Mouse (Mus musculus) liver, adult 2 months (tissue): Measurements from ENCODE around the gene Clasrp. TPM values are rescaled to one million over a fixed set of nuclear protein-coding genes. Genes with fewer than 3 reads are reported as not detected.

Experiments
- DNase-seq: peaks from one replicate; pipeline ENCODE4 v3.0.0-alpha.2; 2011; ENCODE audit warnings: low read depth, low spot score; ENCODE audit errors: extremely low read depth
- H3K27ac ChIP-seq: fragments of 200-500 bp; replicated peaks from 2 replicates; pipeline ENCODE4 v1.5.1; 2012; ENCODE audit warnings: low read depth, mild to moderate bottlenecking, control low read depth, inconsistent platforms, low read length; ENCODE audit not compliant: insufficient read depth
- H3K27me3 ChIP-seq: fragments of 200-500 bp; 2 replicates; pipeline ENCODE4 v1.6.1; 2012; ENCODE audit warnings: mild to moderate bottlenecking, moderate library complexity, low read length, inconsistent platforms; ENCODE audit not compliant: control insufficient read depth, insufficient read depth
- H3K36me3 ChIP-seq: fragments of 200-500 bp; 2 replicates; pipeline ENCODE4 v1.6.1; 2012; ENCODE audit warnings: low read length, inconsistent platforms; ENCODE audit not compliant: control insufficient read depth, insufficient read depth
- H3K4me1 ChIP-seq: fragments of 200-500 bp; 2 replicates; pipeline ENCODE4 v1.6.1; 2011; ENCODE audit warnings: low read length; ENCODE audit not compliant: control insufficient read depth, insufficient read depth
- H3K4me3 ChIP-seq: fragments of 200-500 bp; 2 replicates; pipeline ENCODE4 v1.5.1; 2011; ENCODE audit warnings: low read depth, mild to moderate bottlenecking, control low read depth, low read length, moderate library complexity; ENCODE audit not compliant: insufficient read depth
- H3K79me2 ChIP-seq: fragments of 200-500 bp; 2 replicates; pipeline ENCODE4 v1.6.1; 2012; ENCODE audit warnings: inconsistent platforms, mild to moderate bottlenecking, low read length, moderate library complexity; ENCODE audit not compliant: control insufficient read depth, insufficient read depth
- H3K9ac ChIP-seq: fragments of 200-500 bp; 2 replicates; pipeline ENCODE4 v1.6.1; 2012; ENCODE audit warnings: low read depth, mild to moderate bottlenecking, control low read depth, inconsistent platforms, low read length
- CTCF ChIP-seq: fragments of 200-500 bp; IDR thresholded peaks from 2 replicates; pipeline ENCODE4 v1.5.1; 2011; ENCODE audit warnings: low read depth, low read length, control low read depth
- POLR2A ChIP-seq: fragments of 200-500 bp; IDR thresholded peaks from 2 replicates; pipeline ENCODE4 v1.6.1; 2011; ENCODE audit warnings: low read length, control low read depth; ENCODE audit not compliant: insufficient read depth; ENCODE audit errors: extremely low read depth
- WGBS: fragments of 180-500 bp; shearing (Covaris S2); methylation state at CpG from one replicate; pipeline ENCODE4 v1.1.7; 2018; 5-methylcytosine and 5-hydroxymethylcytosine counted together
- polyA plus RNA-seq: library from polyadenylated mRNA; depleted of rRNA; stranded (reverse); fragments of >200 nt; gene quantifications from 2 replicates; pipeline ENCODE4 v1.2.3, GENCODE M21; 2012
- total RNA-seq: library from RNA; depleted of rRNA; stranded (reverse); fragments of >200 nt; gene quantifications from 2 replicates; pipeline ENCODE4 v1.2.3, GENCODE M21; 2014

The Clasrp gene
- total and polyA plus RNA-seq, 2 experiments, result 5.3 to 24.8 TPM

DNA sequence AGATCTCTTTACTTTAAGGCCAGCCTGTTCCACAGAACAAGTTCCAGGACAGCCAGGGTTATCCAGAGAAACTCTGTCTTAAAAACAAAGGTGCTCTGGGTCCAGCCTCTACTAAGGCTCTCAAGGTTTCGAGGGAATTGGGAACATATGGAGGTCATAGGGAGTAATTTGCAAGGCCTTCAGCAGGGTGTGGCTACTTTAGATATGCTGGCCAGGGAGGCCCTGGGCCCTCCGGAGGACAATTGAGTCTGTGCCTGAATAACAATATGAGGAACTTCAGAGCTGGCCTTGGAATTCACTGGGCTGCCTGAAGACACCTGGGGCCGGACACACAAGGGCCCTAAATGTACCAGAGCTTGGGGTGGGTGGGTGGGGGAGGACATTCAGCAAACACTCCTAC is 28.7 kb downstream of the Clasrp start:
- TF ChIP-seq POLR2A (no peak), CTCF (no peak)
- Histone ChIP-seq H3K36me3 (no peaks in the 10 kb centered on the region), H3K4me1 (peaks cover 12% of the 10 kb centered on the region), H3K9ac (no peak overlapping the region), H3K4me3 (no peak overlapping the region), H3K27ac (no peak overlapping the region), H3K27me3 (no peaks in the 10 kb centered on the region), H3K79me2 (peaks cover 7% of the 10 kb centered on the region; the same call in 1 of the 2 replicates)
- no peak for DNase-seq
- WGBS, result 74% methylated on average over 3 of the region's 3 CpGs

DNA sequence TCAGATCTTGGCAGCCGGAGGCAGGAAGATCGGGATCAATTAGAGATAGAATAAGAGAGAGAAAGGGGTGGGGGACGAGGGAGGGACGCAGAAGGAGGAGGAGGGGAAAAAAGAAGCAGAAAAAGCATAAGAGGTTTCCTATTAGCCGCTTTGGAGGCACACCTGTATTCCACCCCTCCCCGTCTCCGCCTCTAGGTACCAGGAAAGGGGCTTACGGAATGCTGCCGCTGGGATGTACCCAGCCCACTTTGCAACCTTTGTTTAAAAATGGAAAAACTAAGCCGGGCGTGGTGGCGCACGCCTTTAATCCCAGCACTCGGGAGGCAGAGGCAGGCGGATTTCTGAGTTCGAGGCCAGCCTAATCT is 30.5 kb downstream of the Clasrp start:
- H3K27ac ChIP-seq, result peak overlapping the region; percentile 93
- no peak for DNase-seq
- H3K4me3 ChIP-seq, result peak overlapping the region; percentile 79
- H3K4me1 ChIP-seq, result peaks cover 12% of the 10 kb centered on the region
- 18% methylated on average over 16 of the region's 16 CpGs for WGBS
- no peaks in the 10 kb centered on the region for H3K36me3 ChIP-seq
- H3K27me3 ChIP-seq, result no peaks in the 10 kb centered on the region
- TF ChIP-seq CTCF (no peak), POLR2A (no peak)
- peaks cover 19% of the 10 kb centered on the region; the same call in 1 of the 2 replicates for H3K79me2 ChIP-seq
- peak overlapping the region; percentile 81 for H3K9ac ChIP-seq

DNA sequence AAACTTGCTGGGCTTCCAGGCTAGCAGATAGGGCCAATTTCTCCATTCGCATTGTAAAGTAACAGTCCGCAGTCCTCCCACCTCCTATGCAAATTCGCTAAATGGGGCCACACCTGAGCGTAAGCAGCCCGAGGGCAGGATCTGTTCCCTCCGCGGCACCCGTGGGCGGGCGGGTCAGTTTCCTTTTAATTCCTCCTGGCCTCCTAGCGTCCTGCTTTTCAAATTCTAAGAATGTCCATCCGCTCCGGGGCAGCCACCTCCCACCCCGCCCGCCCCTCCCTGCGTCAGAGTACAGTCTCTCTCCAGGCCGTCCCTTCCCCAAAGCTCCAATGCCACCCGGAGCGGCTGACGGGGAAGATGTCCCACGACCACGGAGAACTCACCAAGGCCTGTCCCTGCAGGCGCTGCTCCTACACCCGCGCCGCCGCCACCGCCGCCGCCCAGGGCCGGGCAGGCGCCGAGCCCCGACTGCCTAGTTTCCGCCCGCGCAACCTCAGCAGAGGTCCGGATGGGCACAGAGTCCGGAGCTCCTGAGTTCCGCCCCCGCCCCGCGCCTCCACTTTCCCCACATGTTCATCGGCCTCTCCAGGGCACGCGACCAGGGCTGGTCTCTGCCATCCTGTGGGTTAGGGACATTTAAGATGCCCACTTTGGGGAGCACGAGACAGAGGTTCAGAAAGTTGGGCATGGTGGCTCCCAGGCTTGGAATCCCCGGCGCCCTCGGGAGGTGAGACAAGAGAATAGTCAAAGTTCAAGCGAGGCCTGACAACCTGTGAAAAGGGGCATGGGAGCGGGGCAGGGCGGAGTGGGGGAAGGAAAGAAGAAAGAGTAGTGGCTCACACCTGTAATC is 31.1 kb downstream of the Clasrp start:
- Histone ChIP-seq H3K27ac (peak overlapping the region; percentile 93), H3K9ac (peak overlapping the region; percentile 81), H3K4me3 (peak overlapping the region; percentile 79), H3K27me3 (no peaks in the 10 kb centered on the region), H3K79me2 (peaks cover 19% of the 10 kb centered on the region; the same call in 1 of the 2 replicates), H3K4me1 (peaks cover 12% of the 10 kb centered on the region), H3K36me3 (no peaks in the 10 kb centered on the region)
- TF ChIP-seq POLR2A (peak; percentile 62; the same call in 1 of the 2 replicates), CTCF (no peak; the same call in 1 of the 2 replicates)
- under 1% methylated on average over 53 of the region's 53 CpGs for WGBS
- peak; percentile 65 for DNase-seq

DNA sequence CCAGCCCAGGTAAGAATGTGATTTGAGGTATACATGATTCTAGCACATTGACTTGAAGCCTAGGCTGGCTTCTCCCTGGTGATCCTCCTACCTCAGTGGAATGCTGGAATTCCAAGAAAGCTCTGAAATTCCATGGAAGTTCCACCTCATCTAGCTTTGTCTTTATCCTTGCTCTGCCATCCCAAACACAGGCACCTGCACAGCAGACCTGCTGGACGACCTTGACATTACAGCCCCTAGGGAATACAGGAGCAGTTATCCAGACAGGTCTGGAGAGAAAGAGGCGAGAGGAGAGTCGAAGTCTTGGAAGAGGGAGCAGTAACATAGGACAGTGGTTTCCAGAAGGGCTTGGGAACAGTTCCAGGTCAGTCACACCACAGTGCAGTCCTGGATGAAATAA is 34.6 kb downstream of the Clasrp start:
- no peak for TF ChIP-seq CTCF
- TF ChIP-seq POLR2A, result no peak
- Histone ChIP-seq H3K27ac (no peak overlapping the region), H3K4me1 (peaks cover 8% of the 10 kb centered on the region), H3K79me2 (peaks cover 19% of the 10 kb centered on the region; the same call in 1 of the 2 replicates), H3K27me3 (no peaks in the 10 kb centered on the region), H3K36me3 (peaks cover 3% of the 10 kb centered on the region; the same call in 1 of the 2 replicates), H3K4me3 (no peak overlapping the region), H3K9ac (no peak overlapping the region)
- DNase-seq, result no peak
- WGBS, result 87% methylated on average over 3 of the region's 3 CpGs

DNA sequence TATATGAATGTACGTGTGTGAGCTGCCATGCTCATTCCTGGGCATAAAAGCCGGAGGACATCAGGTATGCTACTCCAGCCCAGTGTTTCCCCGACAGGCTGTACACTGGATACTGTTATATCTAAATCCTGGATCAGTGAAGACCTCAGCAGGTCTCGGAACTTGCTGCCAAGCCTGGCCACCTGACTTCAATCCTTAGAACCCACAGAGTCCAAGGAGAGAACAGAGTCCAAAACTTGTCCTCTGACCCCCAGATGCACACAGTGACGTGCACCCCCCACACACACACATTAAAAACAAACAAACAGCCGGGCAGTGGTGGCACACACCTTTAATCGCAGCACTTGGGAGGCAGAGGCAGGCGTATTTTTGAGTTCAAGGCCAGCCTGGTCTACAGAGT is 36.9 kb downstream of the Clasrp start:
- Histone ChIP-seq H3K9ac (no peak overlapping the region), H3K27me3 (no peaks in the 10 kb centered on the region), H3K4me3 (no peak overlapping the region), H3K27ac (peak overlapping the region; percentile 6; the same call in 1 of the 2 replicates), H3K79me2 (peaks cover 19% of the 10 kb centered on the region; the same call in 1 of the 2 replicates), H3K36me3 (peaks cover 3% of the 10 kb centered on the region; the same call in 1 of the 2 replicates), H3K4me1 (peaks cover 4% of the 10 kb centered on the region)
- TF ChIP-seq CTCF, result no peak
- no peak for TF ChIP-seq POLR2A
- DNase-seq, result peak; percentile 74
- 30% methylated on average over 8 of the region's 8 CpGs for WGBS

DNA sequence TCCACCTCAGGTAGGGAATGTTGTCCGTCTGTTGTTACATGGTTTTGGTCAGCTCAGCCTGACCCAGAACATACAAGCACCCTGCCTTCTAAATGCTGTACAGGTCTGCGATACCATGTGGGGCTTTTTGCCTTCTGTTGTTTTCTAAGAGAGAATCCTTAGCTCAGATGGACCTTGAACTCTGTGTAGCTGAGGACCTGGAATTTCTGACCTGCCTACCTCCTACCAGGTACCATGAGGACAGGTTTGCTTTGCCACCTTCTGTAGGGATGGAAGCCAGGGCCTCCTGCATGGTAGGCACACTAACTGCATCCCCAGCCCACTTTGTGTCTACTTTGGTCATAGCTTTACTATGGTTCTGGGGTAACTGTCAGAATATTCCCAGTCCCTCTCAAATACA is 38.5 kb downstream of the Clasrp start:
- H3K27ac ChIP-seq, result no peak overlapping the region
- H3K4me1 ChIP-seq, result 0 out of 2 replicates have a peak, but pooled peaks cover 2% of the 10 kb centered on the region
- no peak overlapping the region for H3K4me3 ChIP-seq
- 94% methylated on average over 2 of the region's 2 CpGs for WGBS
- DNase-seq, result no peak
- peaks cover 3% of the 10 kb centered on the region; the same call in 1 of the 2 replicates for H3K36me3 ChIP-seq
- no peak for TF ChIP-seq POLR2A
- no peak for TF ChIP-seq CTCF
- peaks cover 16% of the 10 kb centered on the region; the same call in 1 of the 2 replicates for H3K79me2 ChIP-seq
- H3K27me3 ChIP-seq, result no peaks in the 10 kb centered on the region
- H3K9ac ChIP-seq, result no peak overlapping the region
